Mouse (Mus musculus) monocyte, adult 5-6 weeks (primary cell): ENCODE results near the gene Rab35. TPM values are rescaled to one million over a fixed set of nuclear protein-coding genes. Genes with fewer than 3 reads are reported as not detected.

Experiments
- ATAC-seq: fragments of 153-309, 156-312 bp; replicated peaks from 2 replicates; pipeline ENCODE4 v1.8.0; 2017; ENCODE audit warnings: mild to moderate bottlenecking; ENCODE audit not compliant: low TSS enrichment, insufficient number of reproducible peaks, severe bottlenecking, poor library complexity, low FRiP score
- total RNA-seq: library from RNA; stranded (forward); fragments of 200-1000, 200-491, 200-594 nt; gene quantifications from 3 replicates; pipeline ENCODE4 v1.2.3, GENCODE M21; 2017

Rab35 gene
- total RNA-seq, 1 experiment from 2014 or later: 44.1 TPM

GRCm38 (mm10) chr5:115635536-115635935 is 3.8 kb downstream of the Rab35 start:
- ATAC-seq: peak; percentile 68

GRCm38 (mm10) chr5:115644192-115644591 is 12.5 kb downstream of the Rab35 start:
- ATAC-seq: no peak

GRCm38 (mm10) chr5:115648876-115649275 is 17.2 kb downstream of the Rab35 start:
- ATAC-seq: no peak

- no peak for ATAC-seq
These were observed 18.0 kb downstream of the Rab35 start for GRCm38 (mm10) chr5:115649699-115650098.

- no peak for ATAC-seq
These were observed 19.2 kb downstream of the Rab35 start for GRCm38 (mm10) chr5:115650885-115651284.

- ATAC-seq: no peak
These were observed 20.1 kb downstream of the Rab35 start for GRCm38 (mm10) chr5:115651821-115652220.

GRCm38 (mm10) chr5:115652681-115653575 is 21.2 kb downstream of the Rab35 start:
- peak; percentile 95 for ATAC-seq

GRCm38 (mm10) chr5:115653776-115654175 is 22.1 kb downstream of the Rab35 start:
- ATAC-seq: no peak

- ATAC-seq: no peak
These were observed 25.0 kb downstream of the Rab35 start for GRCm38 (mm10) chr5:115656677-115657076.

GRCm38 (mm10) chr5:115657234-115657633 is 25.5 kb downstream of the Rab35 start:
- ATAC-seq: no peak

- ATAC-seq: no peak
These were observed 26.6 kb downstream of the Rab35 start for GRCm38 (mm10) chr5:115658352-115658751.

- ATAC-seq: no peak
These were observed 30.9 kb downstream of the Rab35 start for GRCm38 (mm10) chr5:115662658-115663057.

- no peak for ATAC-seq
These were observed 34.8 kb downstream of the Rab35 start for GRCm38 (mm10) chr5:115666366-115667065.

- no peak for ATAC-seq
These were observed 35.5 kb downstream of the Rab35 start for GRCm38 (mm10) chr5:115667210-115667609.

- no peak for ATAC-seq
These were observed 36.2 kb downstream of the Rab35 start for GRCm38 (mm10) chr5:115667894-115668293.

GRCm38 (mm10) chr5:115668986-115669385 is 37.3 kb downstream of the Rab35 start:
- no peak for ATAC-seq

GRCm38 (mm10) chr5:115669974-115670373 is 38.3 kb downstream of the Rab35 start:
- no peak for ATAC-seq

GRCm38 (mm10) chr5:115670406-115670805 is 38.7 kb downstream of the Rab35 start:
- ATAC-seq: no peak

- ATAC-seq: no peak
These were observed 40.1 kb downstream of the Rab35 start for GRCm38 (mm10) chr5:115671846-115672245.

GRCm38 (mm10) chr5:115685126-115685525 is 53.4 kb downstream of the Rab35 start:
- no peak for ATAC-seq
